Mouse (Mus musculus) ES-E14 (cell line): ENCODE data around the gene Rora.

Experiments used
- HCFC1 ChIP-seq: IDR thresholded peaks from 2 replicates; pipeline ENCODE4 v1.6.1; 2012; ENCODE audit warnings: low read length, inconsistent platforms, borderline replicate concordance; ENCODE audit not compliant: insufficient read depth
- MAFK ChIP-seq: IDR thresholded peaks from 2 replicates; pipeline ENCODE4 v1.6.1; 2014; ENCODE audit warnings: mild to moderate bottlenecking, low read depth, low read length, inconsistent platforms; ENCODE audit not compliant: insufficient read depth
- ZC3H11A ChIP-seq: IDR thresholded peaks from 2 replicates; pipeline ENCODE4 v1.6.1; 2012; ENCODE audit warnings: low read depth, mild to moderate bottlenecking, inconsistent platforms, low read length, borderline replicate concordance
- ZNF384 ChIP-seq: IDR thresholded peaks from 2 replicates; pipeline ENCODE4 v1.6.1; 2012; ENCODE audit warnings: low read depth, low read length, inconsistent platforms

DNA sequence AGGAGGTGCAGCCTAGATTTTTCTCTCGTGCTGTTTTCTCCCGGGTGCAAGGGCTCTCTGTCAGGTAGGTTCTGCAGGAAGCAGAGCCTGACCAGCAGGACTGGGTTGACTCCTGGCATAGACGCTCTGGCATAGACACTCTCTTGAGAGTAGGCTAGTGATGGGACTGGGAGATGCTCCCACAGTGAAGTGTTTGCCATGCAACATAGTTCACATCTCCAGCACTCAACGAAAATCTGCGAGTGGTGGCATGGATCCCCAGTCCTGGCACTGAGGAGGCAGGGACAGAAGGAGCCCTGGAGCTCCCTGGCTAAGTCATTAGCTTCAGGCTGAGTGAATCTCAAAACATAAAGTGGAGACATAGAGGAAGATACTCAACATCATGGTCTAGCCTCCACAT lies 483.2 kb downstream of the Rora start:
- TF ChIP-seq ZNF384 (no peak), HCFC1 (no peak), ZC3H11A (no peak), MAFK (no peak)
